Mouse (Mus musculus): ENCODE data around the gene H3f3a. TPM values are rescaled to one million over a fixed set of nuclear protein-coding genes. Genes with fewer than 3 reads are reported as not detected.

H3f3a gene
- 690 TPM for polyA plus RNA-seq (2015; fragmentation: Illumina TruSeq; extraction: RNeasy Lipid Tissue Mini Kit (QIAGEN cat#74804); ENCODE audit: low read depth, low replicate concordance)

GRCm38 (mm10) chr1:180813885-180814740, at the start of gene H3f3a:
H3f3a (minus strand) TSS chr1:180813943.

GRCm38 (mm10) chr1:180850316-180851270, 36.9 kb upstream of the H3f3a start, which contains the start of gene Sde2:
Sde2 (plus strand) TSS chr1:180851127.

Other genes with a start within 250 kb of the H3f3a start
- 47.4 TPM for gene Parp1, start 245.0 kb downstream of the H3f3a start, polyA plus RNA-seq (2015; fragmentation: Illumina TruSeq; extraction: RNeasy Lipid Tissue Mini Kit (QIAGEN cat#74804); ENCODE audit: low read depth, low replicate concordance)
- gene Lin9, start 172.8 kb downstream of the H3f3a start, polyA plus RNA-seq (2015; fragmentation: Illumina TruSeq; extraction: RNeasy Lipid Tissue Mini Kit (QIAGEN cat#74804); ENCODE audit: low read depth, low replicate concordance): 4.3 TPM
- not detected for gene Mixl1, start 116.9 kb downstream of the H3f3a start, polyA plus RNA-seq (2015; fragmentation: Illumina TruSeq; extraction: RNeasy Lipid Tissue Mini Kit (QIAGEN cat#74804); ENCODE audit: low read depth, low replicate concordance)
- 26.0 TPM for gene Acbd3, start 87.9 kb downstream of the H3f3a start, polyA plus RNA-seq (2015; fragmentation: Illumina TruSeq; extraction: RNeasy Lipid Tissue Mini Kit (QIAGEN cat#74804); ENCODE audit: low read depth, low replicate concordance)
- 14.2 TPM for gene Sde2, start 37.2 kb upstream of the H3f3a start, polyA plus RNA-seq (2015; fragmentation: Illumina TruSeq; extraction: RNeasy Lipid Tissue Mini Kit (QIAGEN cat#74804); ENCODE audit: low read depth, low replicate concordance)
- gene Lefty2, start 79.2 kb upstream of the H3f3a start, polyA plus RNA-seq (2015; fragmentation: Illumina TruSeq; extraction: RNeasy Lipid Tissue Mini Kit (QIAGEN cat#74804); ENCODE audit: low read depth, low replicate concordance): 0.36 TPM
- gene Pycr2, start 90.3 kb upstream of the H3f3a start, polyA plus RNA-seq (2015; fragmentation: Illumina TruSeq; extraction: RNeasy Lipid Tissue Mini Kit (QIAGEN cat#74804); ENCODE audit: low read depth, low replicate concordance): 36.0 TPM
- 4.1 TPM for gene Lefty1, start 121.1 kb upstream of the H3f3a start, polyA plus RNA-seq (2015; fragmentation: Illumina TruSeq; extraction: RNeasy Lipid Tissue Mini Kit (QIAGEN cat#74804); ENCODE audit: low read depth, low replicate concordance)
- gene Tmem63a, start 128.4 kb upstream of the H3f3a start, polyA plus RNA-seq (2015; fragmentation: Illumina TruSeq; extraction: RNeasy Lipid Tissue Mini Kit (QIAGEN cat#74804); ENCODE audit: low read depth, low replicate concordance): 38.9 TPM
- gene Ephx1, start 207.0 kb upstream of the H3f3a start, polyA plus RNA-seq (2015; fragmentation: Illumina TruSeq; extraction: RNeasy Lipid Tissue Mini Kit (QIAGEN cat#74804); ENCODE audit: low read depth, low replicate concordance): 26.6 TPM
- gene 9130409I23Rik, start 237.3 kb upstream of the H3f3a start, polyA plus RNA-seq (2015; fragmentation: Illumina TruSeq; extraction: RNeasy Lipid Tissue Mini Kit (QIAGEN cat#74804); ENCODE audit: low read depth, low replicate concordance): not detected

All from brain, adult 10 weeks (tissue).